ENCODE assay signal across 25 mouse cellular contexts in genomic region chr5:120685678-120686077, GRCm38 (mm10). TPM values are rescaled to one million over a fixed set of nuclear protein-coding genes. Genes with fewer than 3 reads are reported as not detected.
DNase-seq lines count a peak whose midpoint lies in the region; ATAC-seq lines count a peak whose summit lies in the region.
"Had no signal": no experiment of that assay in that cellular context is flagged by ENCODE, and none has a peak within 500 bp of the region (broad histone marks: within the 10 kb centered on the region; RNA-seq: fewer than 3 reads in every experiment).

No protein-coding gene starts in this region.

- ATAC-seq in inflammation-experienced regulatory T-cells, adult 6 months, result peak; percentile 89
- ATAC-seq: hindbrain, postnatal 0 days; midbrain, embryonic 16.5 days had no signal

- DNase-seq in CD8-positive naive resting alpha-beta T cell, adult 2 months (ENCODE audit: low read depth in 2 of 2, low spot score in 2 of 2), result peak; percentile 84 to 92
- DNase-seq in spleen, postnatal 36 days (ENCODE audit: low spot score in 2 of 2), result peak; percentile 83 to 84
- DNase-seq in thymus, postnatal 25 days, result peak; percentile 88
- DNase-seq in frontal cortex, postnatal 10 days (ENCODE audit: low spot score in 2 of 2), result no peak
- no peak for DNase-seq in heart, postnatal 10 days
- DNase-seq in gastrocnemius, postnatal 25 days, result no peak
- DNase-seq: adrenal gland, postnatal 36 days; cerebellum, adult 18-20 months; gastrocnemius, postnatal 10 days; heart, adult 18-20 months; heart, postnatal 4 days; kidney, adult 2 months; kidney, postnatal 10 days; layer of hippocampus, postnatal 36 days had no signal

- intact Hi-C loops in heart, postnatal 10 days (cut with DNase I), result no loop called here

RNA-seq across cellular contexts. Expression of gene Dtx1, which starts 26.0 kb away (rescaled TPM):
- 10 to 100 TPM; 41.0 to 52.7 (median 49.6) TPM for polyA plus RNA-seq in inflammation-experienced regulatory T-cells, adult 6 months (2017; shearing (Covaris generic))
- total RNA-seq in heart, postnatal 10 days (2021), result 1 to 10 TPM in 1 of 2 experiments, under 1 TPM in 1; 0.99 to 1.5 TPM
- total RNA-seq in gastrocnemius, postnatal 25 days (2021), result under 1 TPM; 0.61 to 0.91 TPM
- polyA plus RNA-seq: C2C12 had no signal

RNA-seq across cellular contexts. Expression of gene Rasal1, which starts 37.1 kb away (rescaled TPM):
- polyA plus RNA-seq in inflammation-experienced regulatory T-cells, adult 6 months (2017; shearing (Covaris generic)), result 1 to 10 TPM; 6.8 to 9.7 (median 6.8) TPM
- total RNA-seq in heart, postnatal 10 days (2021), result under 1 TPM; 0.15 to 0.31 TPM
- not detected for total RNA-seq in gastrocnemius, postnatal 25 days (2021)
- total RNA-seq: megakaryocyte, adult 5-6 weeks had no signal
- polyA plus RNA-seq: C2C12; heart, embryonic 14.5 days had no signal

RNA-seq across cellular contexts. Expression of gene Cfap73, which starts 51.6 kb away (rescaled TPM):
- polyA plus RNA-seq in inflammation-experienced regulatory T-cells, adult 6 months (2017; shearing (Covaris generic)), result not detected
- total RNA-seq in heart, postnatal 10 days (2021), result not detected
- not detected for total RNA-seq in gastrocnemius, postnatal 25 days (2021)
- total RNA-seq: G1E; gastrocnemius, postnatal 10 days; heart, adult 18-20 months; heart, postnatal 4 days; left cerebral cortex, postnatal 36 days; megakaryocyte, adult 5-6 weeks had no signal
- polyA plus RNA-seq: C2C12; forebrain, embryonic 10.5 days; G1E; heart, embryonic 14.5 days; kidney, adult 2 months; limb, embryonic 15.5 days; liver, embryonic 15.5 days had no signal

Comparison
In these comparisons a context has a peak if more than half of its experiments do, and no peak if none do; other contexts are left out.
1. DNase-seq: peak in CD8-positive naive resting alpha-beta T cell, adult 2 months (2 of 2), spleen, postnatal 36 days (2 of 2) and thymus, postnatal 25 days (single experiment); none in frontal cortex, postnatal 10 days (0 of 2), heart, postnatal 10 days (0 of 2) and gastrocnemius, postnatal 25 days (single experiment).